Mouse (Mus musculus) stomach, embryonic 15.5 days (tissue): ENCODE measurements around the gene Apoc3. TPM values are rescaled to one million over a fixed set of nuclear protein-coding genes. Genes with fewer than 3 reads are reported as not detected.

Source experiments
- ATAC-seq: fragments of 200-750 bp; cut with Nextera tagmentation; 2 replicates; pipeline ENCODE4 v1.8.0; 2017; ENCODE audit warnings: low read depth, moderate number of reproducible peaks, moderate TSS enrichment; ENCODE audit not compliant: insufficient read depth, low FRiP score
- H3K27ac ChIP-seq: fragments of 300-500 bp; sonication (generic); 2 replicates; pipeline ENCODE4 v1.5.1; 2015; ENCODE audit warnings: mild to moderate bottlenecking, inconsistent platforms
- H3K27me3 ChIP-seq: fragments of 300-500 bp; sonication (generic); replicated peaks from 2 replicates; pipeline ENCODE4 v1.6.1; 2015; ENCODE audit warnings: inconsistent platforms
- H3K36me3 ChIP-seq: fragments of 300-500 bp; sonication (generic); 2 replicates; pipeline ENCODE4 v1.6.1; 2015; ENCODE audit warnings: inconsistent platforms
- H3K4me1 ChIP-seq: fragments of 300-500 bp; sonication (generic); 2 replicates; pipeline ENCODE4 v1.6.1; 2015; ENCODE audit warnings: inconsistent platforms
- H3K4me2 ChIP-seq: fragments of 300-500 bp; sonication (generic); 2 replicates; pipeline ENCODE4 v1.6.1; 2015; ENCODE audit warnings: mild to moderate bottlenecking, inconsistent platforms
- H3K4me3 ChIP-seq: fragments of 300-500 bp; sonication (generic); replicated peaks from 2 replicates; pipeline ENCODE4 v1.5.1; 2015; ENCODE audit warnings: inconsistent platforms
- H3K9ac ChIP-seq: fragments of 300-500 bp; sonication (generic); 2 replicates; pipeline ENCODE4 v1.6.1; 2015; ENCODE audit warnings: inconsistent platforms
- H3K9me3 ChIP-seq: fragments of 300-500 bp; sonication (generic); 2 replicates; pipeline ENCODE4 v1.6.1; 2016; ENCODE audit warnings: inconsistent platforms
- WGBS: fragments of 180-500 bp; shearing (Covaris S2); methylation state at CpG from one replicate; pipeline ENCODE4 v1.1.7; 2015; 5-methylcytosine and 5-hydroxymethylcytosine counted together
- polyA plus RNA-seq: library from polyadenylated mRNA; unstranded; fragments of >200 nt; fragmentation: Nextera tagmentation; extraction: Ambion mirVana; gene quantifications from 2 replicates; pipeline ENCODE4 v1.2.1, GENCODE M21; 2015

Apoc3 gene
- polyA plus RNA-seq, 1 experiment from 2014 or later = 46.5 TPM

- ATAC-seq = no peak
- H3K4me3 ChIP-seq = no peak overlapping the region
- no peak overlapping the region for H3K27ac ChIP-seq
- 50% methylated on average over 4 of the region's 4 CpGs for WGBS
- H3K9ac ChIP-seq = no peak overlapping the region
- H3K4me2 ChIP-seq = no peak overlapping the region
- H3K9me3 ChIP-seq = no peaks in the 10 kb centered on the region
- peaks cover 27% of the 10 kb centered on the region for H3K36me3 ChIP-seq
- no peaks in the 10 kb centered on the region for H3K27me3 ChIP-seq
- no peaks in the 10 kb centered on the region; the same call in 1 of the 2 replicates for H3K4me1 ChIP-seq
Measured at GRCm38 (mm10) chr9:46214276-46214675, 21.2 kb downstream of the Apoc3 start.

- H3K4me2 ChIP-seq = no peak overlapping the region
- no peak overlapping the region for H3K9ac ChIP-seq
- H3K36me3 ChIP-seq = peaks cover 36% of the 10 kb centered on the region
- H3K4me3 ChIP-seq = no peak overlapping the region
- H3K4me1 ChIP-seq = peaks cover 5% of the 10 kb centered on the region
- H3K9me3 ChIP-seq = no peaks in the 10 kb centered on the region
- no peak overlapping the region for H3K27ac ChIP-seq
- H3K27me3 ChIP-seq = no peaks in the 10 kb centered on the region
- ATAC-seq = no peak
- 91% methylated on average over 12 of the region's 12 CpGs for WGBS
Measured at GRCm38 (mm10) chr9:46210473-46210872, 25.0 kb downstream of the Apoc3 start.

- no peaks in the 10 kb centered on the region for H3K9me3 ChIP-seq
- no peak for ATAC-seq
- no peak overlapping the region for H3K4me3 ChIP-seq
- no peak overlapping the region for H3K27ac ChIP-seq
- no peaks in the 10 kb centered on the region for H3K27me3 ChIP-seq
- no peak overlapping the region for H3K9ac ChIP-seq
- H3K36me3 ChIP-seq = peaks cover 38% of the 10 kb centered on the region; the same call in 1 of the 2 replicates
- peaks cover 5% of the 10 kb centered on the region; the same call in 1 of the 2 replicates for H3K4me1 ChIP-seq
- WGBS = 87% methylated on average over 13 of the region's 13 CpGs
- no peak overlapping the region for H3K4me2 ChIP-seq
Measured at GRCm38 (mm10) chr9:46208401-46208974, 26.9 kb downstream of the Apoc3 start.

- no peak overlapping the region for H3K27ac ChIP-seq
- H3K9ac ChIP-seq = no peak overlapping the region
- 0 out of 2 replicates have a peak, but pooled peaks have one; percentile 5 for ATAC-seq
- peaks cover 36% of the 10 kb centered on the region; the same call in 1 of the 2 replicates for H3K36me3 ChIP-seq
- H3K9me3 ChIP-seq = no peaks in the 10 kb centered on the region
- H3K4me1 ChIP-seq = peaks cover 5% of the 10 kb centered on the region; the same call in 1 of the 2 replicates
- H3K4me2 ChIP-seq = no peak overlapping the region
- WGBS = 52% methylated on average over 6 of the region's 6 CpGs
- H3K4me3 ChIP-seq = no peak overlapping the region
- H3K27me3 ChIP-seq = no peaks in the 10 kb centered on the region
Measured at GRCm38 (mm10) chr9:46207501-46207869, 28.0 kb downstream of the Apoc3 start.

GRCm38 (mm10) chr9:46206834-46207500 lies 28.5 kb downstream of the Apoc3 start:
- Histone ChIP-seq H3K4me1 (peaks cover 5% of the 10 kb centered on the region; the same call in 1 of the 2 replicates), H3K27ac (0 out of 2 replicates have a peak overlapping the region, but pooled peaks have one; percentile 13), H3K9ac (no peak overlapping the region), H3K4me3 (no peak overlapping the region), H3K27me3 (no peaks in the 10 kb centered on the region), H3K36me3 (peaks cover 34% of the 10 kb centered on the region), H3K4me2 (no peak overlapping the region), H3K9me3 (no peaks in the 10 kb centered on the region)
- ATAC-seq = peak; percentile 78
- 48% methylated on average over 10 of the region's 10 CpGs for WGBS

GRCm38 (mm10) chr9:46199609-46200008 lies 35.8 kb downstream of the Apoc3 start:
- no peak overlapping the region for H3K9ac ChIP-seq
- H3K9me3 ChIP-seq = no peaks in the 10 kb centered on the region
- no peaks in the 10 kb centered on the region for H3K27me3 ChIP-seq
- H3K36me3 ChIP-seq = peaks cover 50% of the 10 kb centered on the region
- ATAC-seq = no peak
- 75% methylated on average over 2 of the region's 2 CpGs for WGBS
- H3K27ac ChIP-seq = no peak overlapping the region
- H3K4me1 ChIP-seq = no peaks in the 10 kb centered on the region
- no peak overlapping the region for H3K4me2 ChIP-seq
- no peak overlapping the region for H3K4me3 ChIP-seq

GRCm38 (mm10) chr9:46198936-46199335 lies 36.5 kb downstream of the Apoc3 start:
- H3K27ac ChIP-seq = no peak overlapping the region
- H3K4me1 ChIP-seq = no peaks in the 10 kb centered on the region
- 81% methylated on average over 7 of the region's 7 CpGs for WGBS
- no peak overlapping the region for H3K9ac ChIP-seq
- H3K27me3 ChIP-seq = no peaks in the 10 kb centered on the region
- no peak overlapping the region for H3K4me3 ChIP-seq
- H3K9me3 ChIP-seq = no peaks in the 10 kb centered on the region
- no peak overlapping the region for H3K4me2 ChIP-seq
- H3K36me3 ChIP-seq = peaks cover 45% of the 10 kb centered on the region
- no peak for ATAC-seq

GRCm38 (mm10) chr9:46198461-46198860 lies 37.0 kb downstream of the Apoc3 start:
- Histone ChIP-seq H3K27me3 (no peaks in the 10 kb centered on the region), H3K4me2 (no peak overlapping the region), H3K4me3 (no peak overlapping the region), H3K9me3 (no peaks in the 10 kb centered on the region), H3K9ac (no peak overlapping the region), H3K36me3 (peaks cover 45% of the 10 kb centered on the region), H3K4me1 (no peaks in the 10 kb centered on the region), H3K27ac (no peak overlapping the region)
- WGBS = 83% methylated on average over 9 of the region's 9 CpGs
- ATAC-seq = no peak

- no peak overlapping the region for H3K4me2 ChIP-seq
- no peak overlapping the region for H3K27ac ChIP-seq
- no peaks in the 10 kb centered on the region for H3K27me3 ChIP-seq
- no peak overlapping the region for H3K4me3 ChIP-seq
- H3K9ac ChIP-seq = no peak overlapping the region
- WGBS = 67% methylated on average over 12 of the region's 12 CpGs
- H3K9me3 ChIP-seq = no peaks in the 10 kb centered on the region
- peaks cover 40% of the 10 kb centered on the region for H3K36me3 ChIP-seq
- H3K4me1 ChIP-seq = no peaks in the 10 kb centered on the region
- no peak for ATAC-seq
Measured at GRCm38 (mm10) chr9:46196699-46197169, 38.7 kb downstream of the Apoc3 start.

GRCm38 (mm10) chr9:46194809-46195208 lies 40.6 kb downstream of the Apoc3 start:
- Histone ChIP-seq H3K4me1 (no peaks in the 10 kb centered on the region), H3K4me3 (no peak overlapping the region), H3K36me3 (peaks cover 32% of the 10 kb centered on the region), H3K9ac (no peak overlapping the region), H3K9me3 (no peaks in the 10 kb centered on the region), H3K27me3 (no peaks in the 10 kb centered on the region), H3K27ac (no peak overlapping the region), H3K4me2 (no peak overlapping the region)
- no peak for ATAC-seq
- WGBS = 81% methylated on average over 9 of the region's 9 CpGs

GRCm38 (mm10) chr9:46192642-46193041 lies 42.8 kb downstream of the Apoc3 start:
- Histone ChIP-seq H3K9me3 (no peaks in the 10 kb centered on the region), H3K4me2 (no peak overlapping the region), H3K4me3 (no peak overlapping the region), H3K4me1 (no peaks in the 10 kb centered on the region), H3K36me3 (peaks cover 14% of the 10 kb centered on the region), H3K27ac (no peak overlapping the region), H3K27me3 (no peaks in the 10 kb centered on the region), H3K9ac (no peak overlapping the region)
- ATAC-seq = no peak
- 84% methylated on average over 6 of the region's 6 CpGs for WGBS

- no peaks in the 10 kb centered on the region for H3K4me1 ChIP-seq
- no peaks in the 10 kb centered on the region for H3K9me3 ChIP-seq
- H3K4me3 ChIP-seq = no peak overlapping the region
- H3K9ac ChIP-seq = no peak overlapping the region
- no peak overlapping the region for H3K4me2 ChIP-seq
- no peak for ATAC-seq
- WGBS = 30% methylated on average over 1 of the region's 1 CpGs
- no peaks in the 10 kb centered on the region for H3K27me3 ChIP-seq
- no peak overlapping the region for H3K27ac ChIP-seq
- peaks cover 12% of the 10 kb centered on the region for H3K36me3 ChIP-seq
Measured at GRCm38 (mm10) chr9:46191644-46192043, 43.8 kb downstream of the Apoc3 start.
